Mouse (Mus musculus): ENCODE measurements around the gene Olfr686.

DNA sequence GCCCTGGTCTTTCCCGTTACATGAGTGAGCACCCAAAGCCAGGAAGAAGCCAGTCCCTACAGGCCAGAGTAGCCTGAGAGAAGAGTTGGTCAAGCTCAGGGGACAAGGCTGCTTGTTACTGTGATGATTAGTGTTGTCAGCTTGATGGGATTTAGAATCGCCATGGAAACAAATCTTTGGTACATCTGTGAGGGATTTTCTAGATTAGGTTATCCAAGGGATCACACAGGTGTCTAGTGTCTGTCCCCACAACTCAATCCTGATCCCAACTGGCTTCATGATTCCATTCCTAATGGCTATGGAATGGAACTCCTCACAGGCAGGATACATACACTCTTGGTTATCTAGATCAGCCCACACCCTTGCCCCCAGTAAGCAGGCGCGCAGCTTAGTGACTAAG lies 11.0 kb upstream of the Olfr686 start:
- TF ChIP-seq POLR2A (IDR thresholded peaks at IDR 0.05; ENCODE audit: insufficient read depth, low read length) = no peak
- no peak for TF ChIP-seq CTCF (IDR thresholded peaks at IDR 0.05; ENCODE audit: low read depth, low read length)
